9 mouse cellular contexts compared by ENCODE assay signal in the genomic region with DNA sequence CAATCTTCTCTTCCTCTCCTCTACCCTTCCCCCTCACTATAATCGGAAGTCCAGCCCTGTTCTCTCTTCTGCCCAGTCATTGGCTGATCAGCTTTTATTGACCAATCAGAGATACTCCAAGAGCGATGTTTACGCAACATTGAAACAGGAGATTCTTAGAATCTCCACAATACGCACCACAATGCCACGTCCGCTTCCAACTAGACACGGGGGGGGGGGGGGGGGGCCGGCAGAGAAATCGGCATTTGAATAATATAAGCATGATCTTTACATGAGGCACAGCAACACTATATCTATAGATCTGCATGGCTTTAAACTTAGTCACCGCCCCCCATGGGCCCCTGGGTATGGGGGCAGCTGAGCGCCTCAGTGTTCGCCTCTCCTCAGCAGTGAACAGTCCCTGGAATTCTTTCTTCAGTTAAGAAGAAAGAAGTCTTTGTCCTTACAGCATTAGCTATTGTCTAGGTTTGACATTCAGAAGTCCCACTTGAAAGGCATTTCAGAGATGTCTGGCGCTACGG. TPM values are rescaled to one million over a fixed set of nuclear protein-coding genes. Genes with fewer than 3 reads are reported as not detected.
A peak's percentile ranks its signal among the peaks of the same experiment; 100 is the strongest.
DNase-seq lines count a peak whose midpoint lies in the region; ATAC-seq and TF ChIP-seq lines count a peak whose summit lies in the region.
"Had no signal": no experiment of that assay in that cellular context is flagged by ENCODE, and none has a peak within 500 bp of the region (broad histone marks: within the 10 kb centered on the region; RNA-seq: fewer than 3 reads in every experiment).

No protein-coding gene starts in this region.

- H3K9ac ChIP-seq in forebrain, postnatal 0 days: peak overlapping the region; percentile 25; the same call in 1 of the 2 replicates

- TF ChIP-seq CTCF in forebrain, postnatal 0 days (IDR thresholded peaks at IDR 0.05; ENCODE audit: low read depth): no peak

- 7% methylated on average over 14 of the region's 14 CpGs for WGBS in forebrain, postnatal 0 days

- ATAC-seq in forebrain, postnatal 0 days: peak; percentile 92
- ATAC-seq in megakaryocyte progenitor cell, adult 5-6 weeks (replicated peaks; ENCODE audit: poor library complexity): peak; percentile 70

- peak overlapping the region; percentile 30 for H3K4me3 ChIP-seq in forebrain, postnatal 0 days (ENCODE audit: low read depth, low read length)

- H3K9me3 ChIP-seq in forebrain, postnatal 0 days (ENCODE audit: low read length): no peaks in the 10 kb centered on the region

- H3K4me1 ChIP-seq in forebrain, postnatal 0 days (ENCODE audit: insufficient read depth): no peaks in the 10 kb centered on the region; the same call in 1 of the 2 replicates

- no peak overlapping the region for H3K27ac ChIP-seq in forebrain, postnatal 0 days (ENCODE audit: low read depth, low read length)

- H3K4me2 ChIP-seq in forebrain, postnatal 0 days (ENCODE audit: low read depth): peak overlapping the region; percentile 47

- no peaks in the 10 kb centered on the region for H3K27me3 ChIP-seq in forebrain, postnatal 0 days (ENCODE audit: insufficient read depth, low read length)

- H3K36me3 ChIP-seq in forebrain, postnatal 0 days (ENCODE audit: insufficient read depth): no peaks in the 10 kb centered on the region

- DNase-seq in cerebellum, postnatal 10 days: peak; percentile 47
- DNase-seq in cerebellum, adult 9-11 months: no peak
- peak; percentile 83 for DNase-seq in ES-CJ7 (ENCODE audit: low read depth, low spot score)
- DNase-seq in forebrain, postnatal 0 days: peak; percentile 40
- no peak for DNase-seq in cerebellum, adult 9-10 months
- no peak for DNase-seq in testis, postnatal 10 days (ENCODE audit: low spot score)
- no peak for DNase-seq in T-cell, adult 2 months (ENCODE audit: low spot score)
- DNase-seq: kidney, adult 11 months had no signal

RNA-seq across cellular contexts. Expression of a gene that starts 39.6 kb away (rescaled TPM):
- total RNA-seq in forebrain, postnatal 0 days (2014; rRNA removed): 14.3 and 15.4 TPM in 2 replicates
- polyA plus RNA-seq in forebrain, postnatal 0 days (2015; fragmentation: Nextera tagmentation; extraction: Ambion mirVana): 12.5 and 17.0 TPM in 2 replicates
- total RNA-seq in megakaryocyte progenitor cell, adult 5-6 weeks (2015): 2.1 and 2.2 TPM in 2 replicates
- 2.2 and 4.8 TPM in 2 replicates for total RNA-seq in megakaryocyte progenitor cell, adult 5-6 weeks (2017)

RNA-seq across cellular contexts. Expression of a gene that starts 45.4 kb away (rescaled TPM):
- 17.8 and 19.7 TPM in 2 replicates for total RNA-seq in forebrain, postnatal 0 days (2014; rRNA removed)
- 6.7 and 9.2 TPM in 2 replicates for polyA plus RNA-seq in forebrain, postnatal 0 days (2015; fragmentation: Nextera tagmentation; extraction: Ambion mirVana)
- total RNA-seq in megakaryocyte progenitor cell, adult 5-6 weeks (2015): 20.9 and 24.4 TPM in 2 replicates
- 31.1 and 41.0 TPM in 2 replicates for total RNA-seq in megakaryocyte progenitor cell, adult 5-6 weeks (2017)

Comparison
In these comparisons a context has a peak if more than half of its experiments do, and no peak if none do; other contexts are left out.
1. DNase-seq: peak in cerebellum, postnatal 10 days (2 of 2), ES-CJ7 (single experiment) and forebrain, postnatal 0 days (single experiment); none in cerebellum, adult 9-11 months (single experiment), cerebellum, adult 9-10 months (single experiment), testis, postnatal 10 days (single experiment) and T-cell, adult 2 months (single experiment).